Mouse (Mus musculus): Measurements from ENCODE around the gene CN725425.

CN725425 gene

DNA sequence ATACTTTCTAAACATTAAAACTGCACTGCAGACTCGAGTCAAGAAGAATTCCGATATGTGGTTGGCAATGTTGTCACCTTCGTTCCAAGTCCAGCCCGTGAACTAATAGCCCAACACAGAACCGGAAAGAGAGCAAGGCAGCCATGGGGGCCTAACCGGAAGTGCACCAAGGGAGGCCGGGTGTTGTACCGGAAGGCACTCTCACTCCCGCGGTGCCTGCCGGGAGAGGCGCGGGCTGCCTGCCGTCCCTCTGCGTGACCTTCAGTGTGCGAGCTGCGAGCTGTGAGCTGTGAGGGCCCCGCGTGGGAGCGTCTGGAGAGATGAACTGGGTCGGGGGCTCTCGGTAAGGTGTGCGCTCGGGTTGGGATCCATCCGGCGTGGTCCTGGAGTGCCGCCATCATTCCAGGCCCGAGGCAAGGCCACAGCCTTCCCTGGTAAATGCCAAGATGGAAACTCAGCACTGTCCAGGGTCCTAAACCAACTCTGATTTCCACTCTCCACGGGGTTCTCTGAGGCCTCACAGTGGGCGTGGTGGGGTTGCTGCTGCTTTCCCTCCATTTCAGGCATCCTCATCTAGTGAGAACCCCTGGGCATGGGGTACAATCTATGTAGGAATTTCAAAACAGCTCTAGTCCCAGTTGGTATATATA is at the start of gene CN725425:
TSS of gene CN725425 (plus strand) at position 239 of the 650 bp plus-strand sequence.
- no peak for DNase-seq (ENCODE audit: low spot score)

DNA sequence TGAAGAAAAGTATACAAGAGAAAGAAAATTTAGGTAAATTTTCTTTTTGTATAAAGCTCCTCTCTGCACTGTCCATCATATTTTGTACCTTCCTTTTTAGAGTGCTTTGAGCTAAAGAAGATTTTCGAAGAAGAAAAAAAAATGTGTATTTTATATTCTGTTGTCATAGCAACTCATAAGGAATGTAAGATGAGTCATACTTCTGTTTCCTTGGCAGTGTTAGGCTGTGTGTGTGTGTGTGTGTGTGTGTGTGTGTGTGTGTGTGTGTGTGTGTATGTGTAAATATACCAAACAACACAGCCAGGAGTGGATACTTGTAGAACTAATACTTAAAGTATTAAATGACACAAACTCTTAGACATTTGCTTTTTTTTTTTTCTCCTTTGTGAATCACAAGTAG is 46.7 kb upstream of the CN725425 start:
- no peak for DNase-seq (ENCODE audit: low spot score)

DNA sequence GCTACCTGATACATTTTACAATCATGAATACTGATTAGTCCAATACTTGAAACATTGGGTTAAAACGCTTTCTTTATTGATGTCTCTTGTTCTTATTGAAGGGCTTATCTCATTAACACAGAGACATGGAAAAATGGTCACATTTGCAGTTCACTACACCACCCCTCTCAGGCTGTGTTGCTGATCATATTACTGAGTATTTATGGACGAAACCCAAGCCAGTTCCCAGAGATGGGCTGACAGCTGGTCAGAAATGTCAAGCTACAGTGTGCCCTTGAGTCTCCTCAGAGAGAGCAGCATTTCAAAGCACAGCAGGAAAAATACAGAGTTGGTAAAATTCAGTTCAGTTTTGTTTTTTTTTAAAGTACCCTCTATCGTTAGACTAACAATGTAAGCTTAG is 46.0 kb upstream of the CN725425 start:
- no peak for DNase-seq (ENCODE audit: low spot score)

DNA sequence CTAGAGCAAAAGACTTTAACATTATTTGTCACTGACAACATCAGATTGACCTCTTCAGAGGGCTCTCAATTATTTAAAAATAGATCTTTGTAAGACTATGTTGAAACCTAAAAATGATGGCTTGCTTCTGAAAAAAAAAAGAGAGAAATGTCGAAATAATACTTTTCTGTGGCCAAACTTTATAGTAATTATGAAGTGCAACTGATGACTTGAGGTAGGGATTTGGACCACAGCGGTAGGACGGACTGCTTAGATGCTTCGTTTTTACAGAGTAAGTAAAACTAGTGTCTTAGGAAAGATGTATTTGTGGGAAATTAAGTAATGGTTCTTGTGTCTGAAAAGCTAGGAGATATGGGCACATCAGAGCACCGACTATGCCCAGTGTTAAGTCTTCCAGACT is 38.1 kb upstream of the CN725425 start:
- DNase-seq (ENCODE audit: low spot score): no peak

DNA sequence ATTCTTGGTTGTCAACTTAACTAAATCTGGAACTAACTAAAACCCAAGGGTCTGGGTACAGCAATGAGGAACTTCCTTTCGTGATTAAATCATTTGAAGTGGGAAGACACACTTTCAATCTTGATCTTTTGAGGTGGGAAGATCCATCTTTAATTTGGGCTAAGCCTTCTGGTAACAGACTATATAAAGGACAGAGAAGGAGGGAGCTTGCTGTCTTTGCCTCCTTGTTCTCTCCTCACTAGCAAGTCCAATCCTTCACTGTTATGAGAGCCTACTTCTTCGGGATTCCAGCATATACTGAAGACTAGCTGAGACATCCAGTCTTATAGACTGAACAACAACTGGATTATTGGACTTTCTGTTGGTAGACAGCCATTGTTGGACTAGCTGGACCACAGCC is 35.8 kb upstream of the CN725425 start:
- no peak for DNase-seq (ENCODE audit: low spot score)

DNA sequence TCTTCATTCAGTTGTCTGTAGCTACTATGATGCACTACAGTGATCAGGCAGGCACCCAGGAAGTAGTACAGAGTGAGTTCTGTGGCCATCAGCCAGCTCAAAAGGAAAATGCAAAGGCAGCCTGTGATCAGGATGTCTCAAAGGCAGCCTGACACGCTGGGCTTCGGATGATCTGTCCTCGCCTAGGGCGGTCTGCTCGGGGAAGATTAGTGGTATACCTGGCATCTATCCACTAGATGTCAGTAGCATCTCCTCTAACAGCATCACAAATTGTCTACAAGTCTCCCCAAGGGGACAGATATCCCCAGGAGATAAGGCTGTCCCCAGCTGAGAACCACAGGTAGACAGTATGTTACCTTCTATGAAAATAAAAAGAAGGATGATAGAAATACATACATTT is 34.3 kb upstream of the CN725425 start:
- DNase-seq (ENCODE audit: low spot score): no peak

DNA sequence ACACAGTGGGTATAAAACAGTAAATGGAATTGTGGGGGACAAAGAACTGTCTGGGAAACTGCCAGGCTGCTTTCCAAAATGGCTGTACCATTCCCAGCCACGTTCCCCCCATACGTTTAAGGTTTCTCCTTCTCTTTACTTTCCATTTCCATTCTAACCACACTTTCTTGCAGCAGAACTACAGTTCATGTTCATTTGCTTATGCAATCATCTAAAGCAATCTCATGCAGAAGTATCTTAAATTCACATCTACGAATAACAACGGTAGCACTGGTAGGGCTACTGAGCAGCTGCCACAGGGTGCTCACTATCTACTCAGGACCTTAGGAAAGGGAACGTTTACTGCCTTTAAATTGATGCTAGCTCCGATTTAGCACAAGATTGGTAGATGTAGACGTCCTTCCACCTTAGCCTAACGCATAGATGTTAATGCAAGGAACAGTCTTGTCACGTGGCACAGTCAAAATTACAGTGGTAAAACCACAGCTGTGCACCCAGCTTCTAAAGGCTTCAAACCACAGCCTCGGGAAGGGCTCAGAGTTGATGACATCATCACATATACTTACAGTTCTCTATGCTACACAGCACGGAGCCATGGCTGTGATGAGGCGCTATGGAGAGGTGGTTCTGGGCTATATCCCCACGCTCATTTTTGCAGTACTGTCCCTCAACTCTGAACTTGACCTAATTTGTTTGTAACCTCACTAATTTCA is 31.3 kb upstream of the CN725425 start:
- peak; percentile 5 for DNase-seq (ENCODE audit: low spot score)

DNA sequence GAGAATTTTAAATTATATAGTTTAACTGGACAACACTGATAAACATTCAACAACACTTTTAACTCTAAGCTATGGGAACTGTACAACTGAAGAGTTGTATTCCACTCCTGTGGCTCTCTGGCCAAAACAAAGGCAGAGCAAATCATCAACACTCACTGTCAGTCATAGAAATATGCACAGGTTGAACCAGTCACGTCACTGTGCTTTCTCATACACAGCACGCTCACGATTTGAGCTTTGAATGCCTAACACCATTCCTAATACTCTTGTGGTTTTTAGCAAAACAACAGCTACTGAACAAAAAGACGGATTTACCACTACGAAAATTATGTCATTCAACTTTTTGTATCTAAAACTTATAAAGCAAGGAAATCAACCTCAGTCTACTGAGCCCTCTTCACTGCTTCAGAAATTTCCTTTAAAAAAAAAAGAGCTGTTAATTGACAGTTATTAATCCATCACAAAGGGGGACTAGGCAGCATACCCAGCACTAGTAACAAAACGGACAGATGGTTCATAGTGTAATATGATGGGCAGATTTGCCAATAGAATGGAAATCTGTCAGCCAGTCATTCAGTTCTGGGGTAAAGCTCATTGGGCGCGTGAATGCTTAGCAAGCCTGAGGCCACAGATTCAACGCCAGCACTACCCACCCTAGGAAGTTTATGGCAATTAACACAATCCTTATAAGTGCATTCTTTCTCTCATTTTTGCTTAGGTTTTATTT is 28.5 kb upstream of the CN725425 start:
- DNase-seq (ENCODE audit: low spot score): no peak

DNA sequence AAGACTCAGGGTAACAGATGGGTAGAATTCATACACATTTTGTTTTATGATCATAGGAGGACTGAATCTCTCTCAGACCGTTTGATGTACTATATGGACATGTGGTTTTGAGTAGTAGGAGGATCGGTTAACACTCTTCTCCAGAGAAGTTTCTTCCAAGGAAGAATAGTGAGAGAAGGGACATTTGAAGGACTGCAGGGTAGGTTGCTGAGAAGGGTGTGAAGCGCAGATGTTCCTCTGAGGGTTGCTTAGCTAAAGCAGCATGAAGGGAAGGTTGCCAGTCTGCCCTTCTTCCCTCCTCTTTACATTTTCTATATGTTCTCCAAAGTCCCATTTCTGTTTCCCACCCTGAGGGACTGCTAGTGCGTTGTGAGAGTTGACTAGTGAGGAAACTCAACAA is 28.0 kb upstream of the CN725425 start:
- no peak for DNase-seq (ENCODE audit: low spot score)

DNA sequence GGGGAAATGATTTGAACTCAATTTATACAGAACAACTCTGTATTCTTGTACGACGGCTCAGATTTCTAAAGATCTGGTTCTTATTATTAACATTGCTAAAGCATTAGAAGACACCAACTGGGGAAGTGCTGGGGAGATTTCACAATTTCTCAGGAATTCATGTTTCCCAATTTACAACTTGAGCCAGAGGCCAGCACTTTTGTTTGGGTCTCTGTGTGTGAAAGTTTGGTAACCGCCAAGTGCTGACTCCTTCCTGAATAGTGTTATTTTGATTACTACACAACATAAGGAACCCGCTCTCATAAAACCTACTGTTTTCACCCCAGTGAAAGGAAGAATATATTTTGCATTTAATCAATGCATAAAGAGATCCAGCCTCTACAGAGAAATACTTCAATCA is 27.1 kb upstream of the CN725425 start:
- DNase-seq (ENCODE audit: low spot score): no peak

DNA sequence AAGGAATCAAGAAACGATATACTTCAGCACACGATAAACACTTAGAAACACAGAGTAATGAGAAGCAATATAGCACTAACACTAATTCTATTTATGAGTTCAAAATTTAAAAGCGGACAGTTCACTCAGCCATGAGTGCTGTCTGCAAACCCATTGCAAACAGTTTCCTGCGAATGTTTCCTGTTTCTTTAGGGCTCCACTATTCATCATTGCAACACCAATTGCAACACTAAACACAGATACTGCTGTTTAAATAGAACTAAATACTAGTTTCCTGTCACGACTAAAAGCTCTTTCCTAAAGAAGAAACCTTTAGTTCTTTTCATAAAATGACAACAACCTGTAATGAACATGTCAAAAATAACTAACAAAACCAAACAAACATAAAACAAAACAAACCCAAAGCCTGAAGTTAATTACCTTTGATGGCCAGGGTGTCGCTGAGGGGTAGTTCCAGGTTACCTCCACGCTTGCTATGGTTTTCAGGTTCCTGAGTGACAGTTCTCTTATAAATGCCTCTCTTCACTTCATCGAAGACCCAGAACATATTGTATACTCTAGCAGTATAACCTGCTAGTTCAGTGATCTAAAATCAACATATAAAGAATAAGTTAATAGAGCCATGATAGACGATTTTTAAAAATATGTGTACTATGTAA is 20.5 kb upstream of the CN725425 start:
- no peak for DNase-seq (ENCODE audit: low spot score)

DNA sequence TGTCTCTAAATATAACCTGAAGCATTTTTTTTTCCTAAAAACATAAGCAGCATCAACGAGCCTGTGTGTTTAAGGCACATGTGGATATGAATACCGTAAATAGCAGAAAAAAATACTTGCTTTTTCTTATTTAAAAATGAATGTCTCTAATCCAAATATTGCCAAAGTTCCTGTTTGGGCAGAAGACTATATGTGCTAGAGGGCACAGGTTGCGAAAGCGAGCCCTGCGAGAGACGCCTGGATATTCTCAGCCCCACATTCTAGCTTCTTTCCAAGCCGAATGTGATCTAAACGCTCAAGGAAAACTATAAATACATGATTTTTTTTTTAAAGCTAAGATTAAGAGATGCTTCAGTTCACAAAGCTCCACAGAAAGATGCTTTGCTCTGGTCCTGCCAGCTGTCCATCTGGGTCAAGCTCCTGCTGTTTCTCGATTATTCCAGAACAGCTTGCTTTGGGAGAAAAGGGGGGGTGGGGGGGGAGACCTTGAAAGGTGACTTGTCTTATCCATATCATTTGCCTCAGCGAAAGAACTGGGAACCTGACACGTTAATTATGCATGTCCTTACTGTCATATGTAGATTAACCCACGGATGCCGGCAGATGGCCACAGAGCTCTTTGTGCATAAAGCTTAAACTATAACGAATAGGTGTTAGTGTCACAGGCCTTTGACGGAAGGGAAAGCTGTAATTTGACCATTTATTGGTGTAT is 19.2 kb upstream of the CN725425 start:
- no peak for DNase-seq (ENCODE audit: low spot score)

DNA sequence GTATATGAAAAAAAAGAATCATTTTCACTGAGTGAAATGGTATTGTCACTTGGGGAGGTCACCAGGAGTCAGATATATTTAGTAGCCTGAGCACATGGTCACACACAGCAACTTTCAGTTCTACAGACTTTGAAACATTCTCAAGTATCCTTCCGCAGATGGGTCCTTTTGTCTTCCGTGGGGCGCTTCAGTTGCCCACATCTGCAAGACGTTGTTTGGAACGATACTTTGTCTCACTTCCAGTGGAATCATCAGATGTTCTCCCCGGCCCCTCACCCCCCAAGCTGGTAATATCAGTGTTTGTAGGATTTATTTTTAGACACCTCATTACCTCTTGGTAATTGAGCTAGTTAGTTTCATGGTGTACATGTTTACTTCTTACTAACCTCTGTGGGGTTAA is 12.9 kb upstream of the CN725425 start:
- DNase-seq (ENCODE audit: low spot score): no peak

DNA sequence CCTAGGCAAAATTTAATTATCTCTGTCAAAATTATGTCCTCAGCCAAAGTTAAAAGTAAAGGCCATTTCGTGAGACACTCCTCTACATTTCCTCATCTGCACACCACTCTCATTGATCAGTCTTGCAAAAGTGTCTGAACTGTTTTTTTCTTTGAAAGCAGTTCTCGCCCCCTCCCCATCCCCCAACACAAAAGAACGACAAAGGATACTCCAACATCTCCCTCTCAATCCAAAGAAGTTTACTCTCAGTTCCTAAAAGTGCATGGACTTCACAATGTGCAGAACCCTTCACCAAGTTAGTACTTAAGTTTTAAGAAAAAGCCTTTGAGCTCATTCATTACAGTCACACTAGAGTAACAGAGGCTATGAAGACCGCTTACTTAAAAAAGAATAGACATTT is 9.3 kb upstream of the CN725425 start:
- DNase-seq (ENCODE audit: low spot score): no peak

DNA sequence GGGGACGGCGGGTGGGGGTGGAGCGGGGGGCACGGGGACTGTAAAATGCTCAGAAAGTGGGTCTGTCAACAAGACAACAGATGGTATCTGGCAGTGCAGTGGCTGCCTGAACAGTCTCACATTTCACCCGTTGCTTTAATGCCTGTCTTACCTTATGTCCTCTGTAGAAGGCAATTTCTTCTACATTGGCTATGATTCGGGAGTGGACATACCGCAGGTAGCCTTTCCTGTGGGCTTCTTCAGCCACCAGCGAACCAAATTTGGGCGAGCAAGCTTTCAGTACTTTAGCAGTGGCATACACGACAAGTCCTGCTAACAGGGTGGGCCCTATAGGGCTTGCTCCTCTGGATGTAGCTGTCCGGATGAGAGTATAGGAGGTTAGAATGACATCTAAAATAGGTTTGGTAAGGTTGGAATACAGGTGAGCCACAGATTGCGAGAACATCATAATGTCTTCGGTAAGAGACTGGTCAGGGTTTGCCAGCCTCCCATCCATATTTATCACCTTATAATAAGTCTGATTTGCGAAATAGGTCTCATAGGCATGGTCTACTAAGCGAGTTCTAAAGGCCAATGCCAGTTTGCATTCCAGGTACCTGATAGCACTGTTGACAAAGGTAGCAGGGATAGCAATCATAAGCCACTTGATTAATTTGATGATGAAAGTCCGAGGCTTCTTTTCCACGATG is 8.6 kb upstream of the CN725425 start:
- DNase-seq (ENCODE audit: low spot score): no peak

DNA sequence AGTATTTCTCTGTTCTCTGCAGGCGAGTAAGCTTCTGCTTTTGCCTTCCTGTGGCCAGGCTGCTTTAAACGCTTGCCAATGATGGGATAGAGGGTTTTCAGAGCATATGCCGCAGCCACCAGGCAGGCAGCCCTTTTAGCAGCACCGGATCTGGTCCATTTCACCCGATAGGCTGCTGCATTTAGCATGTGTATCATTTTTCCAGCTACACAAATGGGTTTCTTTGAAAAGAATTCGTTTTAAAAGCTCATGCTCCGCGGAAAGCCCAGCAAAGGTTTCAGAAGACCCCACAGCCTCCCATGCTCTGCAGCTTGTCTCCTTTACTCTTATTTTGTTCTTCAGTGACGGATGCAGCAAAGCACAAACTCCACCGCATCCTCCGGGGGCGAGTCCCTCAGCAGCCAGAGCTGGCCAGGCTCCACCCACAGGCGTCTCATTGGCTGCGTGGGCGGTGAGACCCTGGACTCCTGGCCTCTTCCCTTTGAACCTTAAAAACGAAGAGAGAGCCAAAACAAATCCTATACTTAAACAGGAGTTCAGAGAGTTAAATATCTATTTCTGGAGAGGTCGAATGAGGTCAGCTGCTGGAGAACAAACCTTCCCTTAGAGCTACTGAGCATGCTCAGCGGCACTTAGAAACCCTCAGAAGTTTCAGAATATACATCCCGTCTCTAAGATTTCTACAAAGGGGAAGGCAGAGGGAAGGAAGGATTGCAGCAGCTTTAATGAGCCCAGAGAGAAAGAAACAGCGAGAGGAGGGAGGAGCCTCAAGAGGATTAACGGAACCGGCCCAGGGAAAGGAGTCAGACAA is 7.7 kb upstream of the CN725425 start, which contains the start of gene Abcd2:
TSS of gene Abcd2 (minus strand) at position 388 of the 811 bp plus-strand sequence.
- DNase-seq (ENCODE audit: low spot score): peak; percentile 7

DNA sequence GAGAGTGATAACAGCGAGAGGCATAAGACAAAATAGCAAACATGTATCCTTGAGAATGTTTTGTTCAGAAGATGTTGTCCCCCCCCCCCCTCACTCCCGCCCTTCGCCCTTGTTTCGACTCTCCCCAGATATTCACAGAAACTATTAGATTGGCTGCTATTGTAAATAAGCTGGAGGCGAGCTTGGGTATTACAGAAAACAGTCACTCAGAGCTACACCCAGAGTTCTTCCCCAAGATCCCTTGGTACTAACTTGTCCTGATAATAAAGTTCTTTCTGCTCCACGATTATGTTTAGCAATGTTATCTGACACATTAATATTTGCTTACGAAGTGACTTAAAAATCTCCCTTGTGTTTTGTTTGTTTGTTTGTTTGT is 7.1 kb upstream of the CN725425 start:
- DNase-seq (ENCODE audit: low spot score): no peak

DNA sequence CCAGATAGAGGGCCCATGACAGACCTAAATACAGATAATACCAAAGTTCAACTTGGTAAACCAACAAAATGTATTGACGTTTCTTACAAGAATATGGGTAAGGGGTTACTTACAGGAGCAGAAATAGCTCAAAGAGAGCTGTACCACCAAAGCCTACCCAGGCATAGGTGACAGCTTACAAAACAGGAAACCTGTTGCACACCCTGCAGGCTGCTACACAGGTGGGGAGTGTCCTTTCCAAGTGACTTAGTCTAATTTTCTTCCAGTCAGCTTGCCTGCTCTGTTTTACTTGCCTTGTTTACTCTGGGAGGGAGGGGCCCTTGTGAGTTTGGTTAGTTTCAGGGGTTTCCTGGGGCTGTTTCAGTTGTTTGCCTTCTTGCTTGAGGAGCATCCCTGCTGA is 1.5 kb downstream of the CN725425 start:
- no peak for DNase-seq (ENCODE audit: low spot score)

DNA sequence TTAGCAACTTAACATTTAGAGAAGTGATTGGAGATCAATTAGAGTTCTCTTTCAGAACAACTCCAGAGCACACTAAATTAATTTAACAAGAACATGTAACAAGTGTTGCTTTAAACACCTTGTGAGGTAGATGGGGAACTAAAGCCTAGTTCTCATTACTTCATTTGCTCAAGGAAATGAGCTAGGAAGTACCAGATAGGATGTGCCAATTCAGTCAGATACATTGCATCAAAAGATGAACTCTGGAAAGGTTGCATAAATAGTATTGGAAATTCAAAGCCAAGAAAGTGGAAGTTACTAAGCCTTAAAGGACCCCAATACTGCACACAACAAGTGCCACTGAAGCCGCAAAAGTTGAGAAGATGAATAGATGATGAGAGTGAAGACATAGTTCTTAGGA is 3.2 kb downstream of the CN725425 start:
- no peak for DNase-seq (ENCODE audit: low spot score)

DNA sequence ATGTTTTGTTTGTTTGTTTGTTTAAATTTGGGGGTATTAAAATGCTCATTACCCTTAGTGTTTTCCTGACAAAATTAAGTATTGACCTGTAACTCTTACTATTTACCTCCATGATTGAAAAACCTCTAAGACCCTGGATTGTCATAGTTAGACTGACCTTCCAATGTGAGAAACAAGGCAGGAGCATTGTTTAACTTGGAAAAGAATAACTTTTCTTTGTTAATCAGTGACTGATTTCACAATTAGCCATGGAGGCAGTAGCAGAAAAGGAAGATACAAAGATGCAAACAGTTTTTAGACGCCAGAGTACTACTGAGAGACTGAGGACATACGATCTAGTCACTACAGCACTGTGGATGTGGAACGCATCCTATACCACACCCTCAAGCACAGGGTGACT is 4.2 kb downstream of the CN725425 start:
- no peak for DNase-seq (ENCODE audit: low spot score)

DNA sequence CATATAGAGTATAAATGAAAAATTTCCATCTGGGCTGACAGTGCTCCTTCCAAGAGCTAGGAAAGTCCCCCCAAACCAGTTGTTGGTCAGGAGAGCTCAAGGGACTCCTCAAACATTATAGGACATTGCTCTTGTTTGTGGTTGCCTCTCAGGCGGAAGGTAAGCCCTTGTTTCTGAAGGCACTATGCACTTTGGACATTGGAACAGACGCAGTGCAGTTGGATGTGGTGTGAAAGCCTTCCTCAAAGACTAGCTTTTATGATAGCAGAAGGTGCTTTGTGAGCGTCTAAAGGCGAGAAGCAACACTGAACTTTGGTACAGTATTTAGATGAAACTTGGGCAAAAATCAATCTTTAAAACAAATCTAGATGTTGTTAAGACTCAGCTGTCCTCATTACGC is 7.2 kb downstream of the CN725425 start:
- DNase-seq (ENCODE audit: low spot score): no peak

Measured in T-cell, adult 2 months (primary cell).